Mouse (Mus musculus) thymus, adult 2 months (tissue): ENCODE data around the gene Glrx3.

Experiments used
- CTCF ChIP-seq: fragments of 200-500 bp; IDR thresholded peaks from 2 replicates; pipeline ENCODE4 v1.5.1; 2012; ENCODE audit warnings: mild to moderate bottlenecking, control low read depth, low read length, moderate library complexity, borderline replicate concordance; ENCODE audit not compliant: control insufficient read depth, poor library complexity, insufficient read depth; ENCODE audit errors: extremely low read depth
- POLR2A ChIP-seq: fragments of 200-500 bp; IDR thresholded peaks from 2 replicates; pipeline ENCODE4 v1.6.1; 2012; ENCODE audit warnings: mild to moderate bottlenecking, low read length, control low read depth, moderate library complexity; ENCODE audit not compliant: control insufficient read depth, poor library complexity, insufficient read depth; ENCODE audit errors: extremely low read depth

DNA sequence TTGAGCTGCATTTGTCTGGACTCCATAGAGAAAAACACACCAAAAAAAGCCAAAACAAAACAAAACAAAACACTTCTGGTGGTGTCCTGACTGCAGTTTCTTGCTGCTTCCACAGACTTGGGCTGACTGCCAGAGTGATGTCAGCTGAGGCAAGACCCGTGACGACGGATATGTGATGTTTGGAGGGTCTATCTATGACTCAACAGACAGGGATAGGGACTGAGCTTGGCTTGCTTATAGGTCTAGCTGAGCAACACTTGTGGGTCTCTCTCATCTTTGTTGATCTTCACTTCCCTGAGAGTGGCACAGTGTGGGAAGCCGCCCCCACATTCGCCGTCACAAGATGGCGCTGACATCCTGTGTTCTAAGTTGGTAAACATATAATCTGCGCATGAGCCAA lies 22.7 kb upstream of the Glrx3 start:
- TF ChIP-seq CTCF (no peak), POLR2A (no peak)
